Mouse (Mus musculus) thymus, adult 2 months (tissue): Measurements from ENCODE around the gene Syne1. TPM values are rescaled to one million over a fixed set of nuclear protein-coding genes. Genes with fewer than 3 reads are reported as not detected.

Source experiments
- DNase-seq: peaks from one replicate; pipeline ENCODE4 v3.0.0; 2021
- H3K27ac ChIP-seq: fragments of 200-500 bp; 2 replicates; pipeline ENCODE4 v1.5.1; 2012; ENCODE audit warnings: low read length, control low read depth; ENCODE audit not compliant: control insufficient read depth, insufficient read depth
- H3K27me3 ChIP-seq: fragments of 200-500 bp; 2 replicates; pipeline ENCODE4 v1.6.1; 2012; ENCODE audit warnings: mild to moderate bottlenecking, low read length, moderate library complexity, mixed read lengths; ENCODE audit not compliant: control insufficient read depth, insufficient read depth
- H3K36me3 ChIP-seq: fragments of 200-500 bp; 2 replicates; pipeline ENCODE4 v1.6.1; 2012; ENCODE audit warnings: mild to moderate bottlenecking, low read length, moderate library complexity; ENCODE audit not compliant: control insufficient read depth, insufficient read depth
- H3K4me1 ChIP-seq: fragments of 200-500 bp; replicated peaks from 2 replicates; pipeline ENCODE4 v1.6.1; 2012; ENCODE audit warnings: low read length; ENCODE audit not compliant: control insufficient read depth, insufficient read depth
- H3K4me3 ChIP-seq: fragments of 200-500 bp; 2 replicates; pipeline ENCODE4 v1.5.1; 2012; ENCODE audit warnings: mild to moderate bottlenecking, low read length, control low read depth, moderate library complexity; ENCODE audit not compliant: control insufficient read depth, insufficient read depth
- CTCF ChIP-seq: fragments of 200-500 bp; IDR thresholded peaks from 2 replicates; pipeline ENCODE4 v1.5.1; 2012; ENCODE audit warnings: mild to moderate bottlenecking, control low read depth, low read length, moderate library complexity, borderline replicate concordance; ENCODE audit not compliant: control insufficient read depth, poor library complexity, insufficient read depth; ENCODE audit errors: extremely low read depth
- POLR2A ChIP-seq: fragments of 200-500 bp; IDR thresholded peaks from 2 replicates; pipeline ENCODE4 v1.6.1; 2012; ENCODE audit warnings: mild to moderate bottlenecking, low read length, control low read depth, moderate library complexity; ENCODE audit not compliant: control insufficient read depth, poor library complexity, insufficient read depth; ENCODE audit errors: extremely low read depth
- WGBS: fragments of 180-500 bp; shearing (Covaris S2); methylation state at CpG from one replicate; pipeline ENCODE4 v1.1.7; 2018; 5-methylcytosine and 5-hydroxymethylcytosine counted together
- polyA plus RNA-seq: library from polyadenylated mRNA; depleted of rRNA; stranded (reverse); fragments of >200 nt; gene quantifications from 2 replicates; pipeline ENCODE4 v1.2.3, GENCODE M21; 2012

Syne1 gene
- polyA plus RNA-seq, 1 experiment: 33.5 TPM

DNA sequence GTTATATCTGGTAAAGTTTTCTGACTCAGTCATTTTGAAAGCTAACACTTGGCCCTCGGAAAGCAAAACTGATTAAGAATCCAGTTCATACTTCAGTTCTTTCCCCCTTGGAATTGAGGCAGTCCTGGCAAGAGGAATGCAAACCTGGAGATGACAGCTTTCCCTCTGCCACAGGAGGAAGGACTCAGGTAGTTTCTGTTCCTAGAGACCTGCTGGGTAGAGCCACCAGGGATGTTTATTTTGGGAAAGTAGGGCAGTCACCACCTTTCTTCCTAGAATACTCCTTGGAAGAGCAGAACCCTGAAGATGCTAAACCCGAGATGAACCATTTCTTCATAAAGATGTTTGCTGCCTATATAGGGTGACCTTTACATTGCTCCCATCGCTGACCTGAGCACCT lies 383.8 kb downstream of the Syne1 start:
- H3K36me3 ChIP-seq: peaks cover 38% of the 10 kb centered on the region
- no peak overlapping the region for H3K27ac ChIP-seq
- no peak for DNase-seq

DNA sequence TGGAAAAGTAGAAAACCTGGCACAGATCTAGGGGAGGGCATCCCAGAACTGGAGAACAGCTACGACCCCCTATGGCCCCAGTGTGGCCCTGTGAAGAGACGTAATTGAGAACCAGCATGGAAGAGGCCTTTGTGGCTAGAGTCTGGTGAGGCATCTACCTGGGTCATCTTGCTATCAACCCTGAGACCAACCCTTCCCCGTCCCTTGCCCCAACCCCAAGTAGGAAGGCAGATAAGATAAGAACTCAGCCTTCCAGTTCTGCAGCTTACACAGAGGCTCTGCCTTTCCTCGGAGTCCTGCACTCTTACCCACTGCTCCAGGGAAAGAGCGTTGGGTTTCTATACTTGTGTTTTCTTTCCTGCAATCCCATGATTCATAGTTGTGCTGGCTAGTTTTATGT lies 385.8 kb downstream of the Syne1 start:
- WGBS: over 99% methylated on average over 5 of the region's 5 CpGs
- DNase-seq: no peak
- H3K27ac ChIP-seq: no peak overlapping the region
- peaks cover 36% of the 10 kb centered on the region for H3K36me3 ChIP-seq
- H3K4me1 ChIP-seq: peaks cover 2% of the 10 kb centered on the region; the same call in 1 of the 2 replicates
- no peaks in the 10 kb centered on the region for H3K27me3 ChIP-seq
- H3K4me3 ChIP-seq: no peak overlapping the region
- no peak for TF ChIP-seq POLR2A
- TF ChIP-seq CTCF: no peak

More for the DNA sequence above, 383.8 kb downstream of the Syne1 start:
- Histone ChIP-seq H3K4me3 (no peak overlapping the region), H3K27me3 (no peaks in the 10 kb centered on the region), H3K4me1 (peaks cover 2% of the 10 kb centered on the region; the same call in 1 of the 2 replicates)
- TF ChIP-seq POLR2A (no peak), CTCF (no peak)
- 91% methylated on average over 3 of the region's 3 CpGs for WGBS

DNA sequence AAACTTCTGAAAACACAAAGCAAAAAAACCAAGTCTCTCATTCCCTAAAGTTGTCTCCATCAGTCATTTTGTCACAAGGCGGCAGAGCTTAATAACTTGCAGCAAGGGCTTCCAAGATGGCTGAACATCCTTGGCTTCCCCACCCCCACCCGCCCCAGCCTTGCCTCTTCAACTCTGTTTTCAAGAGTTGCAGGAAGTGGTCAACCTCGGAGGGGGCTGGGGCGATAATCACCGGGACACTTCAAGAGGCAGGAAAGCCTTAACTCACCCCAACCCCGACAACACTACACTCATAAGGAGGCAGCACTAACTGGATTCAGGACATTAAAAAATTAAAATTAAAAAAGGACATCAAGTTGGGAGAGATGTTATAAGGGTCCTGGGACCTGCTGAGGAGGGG lies 387.5 kb downstream of the Syne1 start:
- peaks cover 2% of the 10 kb centered on the region; the same call in 1 of the 2 replicates for H3K4me1 ChIP-seq
- WGBS: 11% methylated on average over 6 of the region's 6 CpGs
- no peak overlapping the region for H3K4me3 ChIP-seq
- H3K36me3 ChIP-seq: peaks cover 33% of the 10 kb centered on the region
- H3K27ac ChIP-seq: no peak overlapping the region
- H3K27me3 ChIP-seq: no peaks in the 10 kb centered on the region
- no peak for TF ChIP-seq CTCF
- TF ChIP-seq POLR2A: no peak
- DNase-seq: peak; percentile 68

DNA sequence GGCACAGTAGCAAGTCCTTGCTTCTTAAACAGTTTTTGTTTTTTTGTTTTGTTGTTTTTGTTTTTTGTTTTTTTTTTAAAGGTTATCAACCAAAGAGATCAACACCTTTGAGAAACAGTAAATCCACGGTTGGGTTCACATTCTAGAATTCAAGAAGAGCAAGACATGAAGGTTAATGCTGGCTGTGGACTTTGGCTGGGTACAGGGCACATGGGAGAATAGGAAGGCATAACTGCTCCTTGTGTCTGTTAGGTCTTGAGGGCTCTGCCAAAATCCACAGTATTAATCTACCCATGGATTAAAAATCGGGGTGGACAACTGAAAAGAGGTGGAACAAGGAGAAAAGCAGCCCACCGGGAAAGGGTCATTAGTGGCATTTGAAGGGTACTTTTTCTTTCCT lies 388.0 kb downstream of the Syne1 start:
- Histone ChIP-seq H3K27me3 (no peaks in the 10 kb centered on the region), H3K27ac (no peak overlapping the region), H3K36me3 (peaks cover 28% of the 10 kb centered on the region), H3K4me3 (no peak overlapping the region), H3K4me1 (peaks cover 2% of the 10 kb centered on the region; the same call in 1 of the 2 replicates)
- TF ChIP-seq POLR2A (no peak), CTCF (no peak)
- WGBS: 95% methylated on average over 3 of the region's 3 CpGs
- no peak for DNase-seq

DNA sequence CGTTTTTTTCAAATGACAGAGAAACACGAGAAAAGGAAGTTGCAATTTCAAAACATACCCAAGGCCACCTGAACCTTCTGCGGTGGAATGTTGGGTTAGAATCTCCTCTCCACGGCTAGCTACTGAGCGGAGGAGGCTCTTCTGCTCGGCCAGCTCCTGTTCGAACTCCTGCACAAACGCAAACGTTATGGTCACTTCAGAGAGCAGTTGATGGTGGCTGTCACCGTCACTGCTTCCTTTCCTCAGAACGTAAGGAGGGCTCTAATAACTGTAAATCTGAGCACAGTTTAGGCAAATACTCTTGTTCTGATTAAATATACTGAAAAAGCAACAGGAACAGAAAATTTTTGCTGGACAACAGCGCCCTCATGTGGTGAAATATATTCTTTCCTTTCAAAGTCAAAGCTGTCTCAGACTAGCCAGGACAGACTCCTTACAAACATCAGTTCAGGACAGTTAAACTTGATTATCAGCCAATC lies 389.8 kb downstream of the Syne1 start:
- peak; percentile 57 for DNase-seq
- peaks cover 2% of the 10 kb centered on the region; the same call in 1 of the 2 replicates for H3K4me1 ChIP-seq

DNA sequence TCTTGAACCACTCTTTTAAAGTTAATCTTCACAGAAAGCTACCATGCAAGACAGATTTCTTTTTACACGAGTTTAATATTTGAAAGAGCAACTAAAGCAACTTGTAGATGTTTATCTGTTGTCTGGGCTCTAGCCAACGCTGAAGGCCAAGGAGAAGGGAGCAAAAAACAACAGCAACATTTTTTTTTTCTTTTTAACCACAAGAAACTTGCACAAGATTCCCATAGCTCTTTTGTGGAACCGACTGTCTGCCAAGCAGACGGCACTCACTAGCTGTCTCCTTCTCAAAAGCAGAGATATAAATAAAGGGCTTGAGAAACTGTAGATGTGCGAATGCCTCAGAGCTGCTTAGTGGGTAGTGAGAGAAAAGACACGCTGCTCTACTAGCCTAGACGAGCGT lies 391.6 kb downstream of the Syne1 start:
- peaks cover 2% of the 10 kb centered on the region; the same call in 1 of the 2 replicates for H3K4me1 ChIP-seq
- TF ChIP-seq POLR2A: no peak
- TF ChIP-seq CTCF: no peak
- H3K27me3 ChIP-seq: no peaks in the 10 kb centered on the region
- H3K4me3 ChIP-seq: no peak overlapping the region
- no peak for DNase-seq
- 73% methylated on average over 8 of the region's 8 CpGs for WGBS
- H3K36me3 ChIP-seq: peaks cover 28% of the 10 kb centered on the region
- H3K27ac ChIP-seq: no peak overlapping the region

More for the DNA sequence above, 389.8 kb downstream of the Syne1 start:
- Histone ChIP-seq H3K27ac (no peak overlapping the region), H3K27me3 (no peaks in the 10 kb centered on the region), H3K36me3 (peaks cover 14% of the 10 kb centered on the region), H3K4me3 (no peak overlapping the region)
- TF ChIP-seq POLR2A: no peak
- no peak for TF ChIP-seq CTCF
- 52% methylated on average over 12 of the region's 12 CpGs for WGBS

DNA sequence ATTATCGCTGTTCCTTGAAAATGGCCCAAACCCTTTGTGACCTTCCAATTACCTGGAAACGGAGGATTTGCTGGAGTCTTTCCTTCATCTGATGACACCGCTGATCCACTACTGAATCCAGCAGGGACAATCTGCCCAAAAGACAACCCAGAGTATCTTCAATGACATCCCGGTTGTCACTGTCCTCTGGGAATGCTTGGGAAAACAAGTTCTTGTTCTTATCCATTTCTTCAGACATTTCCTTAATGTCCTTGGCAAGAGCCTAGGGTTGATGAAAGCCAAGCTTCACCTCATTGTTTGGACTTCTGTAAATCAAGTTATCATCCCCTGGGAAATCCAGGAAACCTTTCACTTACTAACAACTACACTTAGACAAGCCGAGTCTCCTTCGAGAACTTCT lies 398.2 kb downstream of the Syne1 start:
- H3K36me3 ChIP-seq: peaks cover 27% of the 10 kb centered on the region
- DNase-seq: no peak
- H3K4me3 ChIP-seq: no peak overlapping the region
- H3K27me3 ChIP-seq: no peaks in the 10 kb centered on the region
- 95% methylated on average over 6 of the region's 6 CpGs for WGBS
- no peak overlapping the region for H3K27ac ChIP-seq
- TF ChIP-seq CTCF (no peak), POLR2A (no peak)
- H3K4me1 ChIP-seq: no peaks in the 10 kb centered on the region
